Mouse (Mus musculus) urinary bladder, postnatal 10 days (tissue): Measurements from ENCODE around the gene Acsm4.
A peak's percentile ranks its signal among the peaks of the same experiment; 100 is the strongest.
"Not testable (repeated sequence)": the region's sequence is repeated elsewhere in the genome, so short reads cannot be mapped to it uniquely, and the experiment has no call there.

Experiments
- DNase-seq: peaks from one replicate; pipeline ENCODE4 v3.0.0; 2022; ENCODE audit warnings: low spot score

Gene Acsm4

GRCm38 (mm10) chr7:119689726-119690125 lies at the start of gene Acsm4:
Gene Acsm4, plus strand, starts transcription at chr7:119690026.
- no peak for DNase-seq

GRCm38 (mm10) chr7:119642307-119642706 lies 47.5 kb upstream of the Acsm4 start:
- DNase-seq = no peak

GRCm38 (mm10) chr7:119667893-119668292 lies 21.9 kb upstream of the Acsm4 start:
- no peak for DNase-seq

- DNase-seq = no peak
Measured at GRCm38 (mm10) chr7:119670395-119670794, 19.4 kb upstream of the Acsm4 start.

- no peak for DNase-seq
Measured at GRCm38 (mm10) chr7:119670925-119671324, 18.9 kb upstream of the Acsm4 start.

GRCm38 (mm10) chr7:119673465-119673864 lies 16.4 kb upstream of the Acsm4 start:
- no peak for DNase-seq

- DNase-seq = no peak
Measured at GRCm38 (mm10) chr7:119680107-119680506, 9.7 kb upstream of the Acsm4 start.

- DNase-seq = no peak
Measured at GRCm38 (mm10) chr7:119682699-119683098, 7.1 kb upstream of the Acsm4 start.

- DNase-seq = no peak
Measured at GRCm38 (mm10) chr7:119692302-119692701, 2.5 kb downstream of the Acsm4 start.

GRCm38 (mm10) chr7:119694926-119695325 lies 5.1 kb downstream of the Acsm4 start:
- no peak for DNase-seq

GRCm38 (mm10) chr7:119714111-119714510 lies 24.3 kb downstream of the Acsm4 start:
- DNase-seq = no peak

- peak; percentile 85 for DNase-seq
Measured at GRCm38 (mm10) chr7:119720253-119720946, 30.6 kb downstream of the Acsm4 start, which contains the start of gene Thumpd1. Gene Thumpd1, minus strand, starts transcription at chr7:119720798.

- no peak for DNase-seq
Measured at GRCm38 (mm10) chr7:119720947-119721310, 31.1 kb downstream of the Acsm4 start.

GRCm38 (mm10) chr7:119727621-119728020 lies 37.8 kb downstream of the Acsm4 start:
- DNase-seq = no peak

GRCm38 (mm10) chr7:119731262-119731661 lies 41.4 kb downstream of the Acsm4 start:
- DNase-seq = not testable (repeated sequence)

GRCm38 (mm10) chr7:119738877-119739276 lies 49.1 kb downstream of the Acsm4 start:
- no peak for DNase-seq

- DNase-seq = not testable (repeated sequence)
Measured at GRCm38 (mm10) chr7:119739798-119740468, 50.1 kb downstream of the Acsm4 start.

GRCm38 (mm10) chr7:119744321-119744720 lies 54.5 kb downstream of the Acsm4 start:
- DNase-seq = no peak

GRCm38 (mm10) chr7:119745869-119746268 lies 56.0 kb downstream of the Acsm4 start:
- no peak for DNase-seq

GRCm38 (mm10) chr7:119748761-119749160 lies 58.9 kb downstream of the Acsm4 start:
- DNase-seq = no peak

GRCm38 (mm10) chr7:119749942-119750341 lies 60.1 kb downstream of the Acsm4 start:
- DNase-seq = no peak

GRCm38 (mm10) chr7:119753696-119754095 lies 63.9 kb downstream of the Acsm4 start:
- no peak for DNase-seq

- DNase-seq = no peak
Measured at GRCm38 (mm10) chr7:119760527-119760951, 70.7 kb downstream of the Acsm4 start, which contains the start of gene Acsm3. Gene Acsm3, plus strand, starts transcription at chr7:119760923.
